ENCODE assay signal across 33 mouse cellular contexts in the genomic region with DNA sequence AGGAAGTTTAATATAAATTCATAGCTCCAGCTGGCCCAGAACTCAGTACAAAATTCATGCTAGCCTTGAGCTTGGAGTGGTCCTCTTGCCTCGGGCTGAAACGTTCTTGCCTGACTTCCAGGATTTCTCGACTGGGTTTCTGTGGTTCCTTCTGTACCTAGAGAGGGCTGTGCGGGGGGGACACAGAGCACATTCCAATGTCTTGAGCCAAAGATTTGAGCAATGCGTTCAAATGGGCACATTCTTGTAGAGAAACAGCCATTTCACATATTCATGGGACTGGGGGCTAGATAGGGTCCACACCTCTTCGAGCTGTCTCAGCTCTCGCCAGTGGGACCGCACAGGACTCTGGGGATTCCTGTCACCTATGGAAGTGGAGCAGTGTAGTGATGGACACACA. TPM values are rescaled to one million over a fixed set of nuclear protein-coding genes. Genes with fewer than 3 reads are reported as not detected.
"Had no signal": no experiment of that assay in that cellular context is flagged by ENCODE, and none has a peak within 500 bp of the region (broad histone marks: within the 10 kb centered on the region; RNA-seq: fewer than 3 reads in every experiment).

No protein-coding gene starts in this region.

- H3K4me1 ChIP-seq: heart, embryonic 13.5 days; heart, embryonic 15.5 days; hindbrain, embryonic 13.5 days; hindbrain, embryonic 15.5 days; kidney, embryonic 15.5 days; limb, embryonic 13.5 days; limb, embryonic 15.5 days had no signal

- H3K9me3 ChIP-seq: heart, embryonic 13.5 days; heart, embryonic 15.5 days; hindbrain, embryonic 13.5 days; hindbrain, embryonic 15.5 days; kidney, embryonic 15.5 days; limb, embryonic 13.5 days; limb, embryonic 15.5 days; liver, embryonic 13.5 days had no signal

- H3K4me2 ChIP-seq: heart, embryonic 11.5 days; heart, embryonic 13.5 days; heart, embryonic 15.5 days; hindbrain, embryonic 13.5 days; hindbrain, embryonic 15.5 days; kidney, embryonic 15.5 days; limb, embryonic 13.5 days; limb, embryonic 15.5 days; liver, embryonic 11.5 days; liver, embryonic 13.5 days had no signal

- H3K4me3 ChIP-seq: heart, adult 2 months; heart, embryonic 13.5 days; heart, embryonic 15.5 days; hindbrain, embryonic 13.5 days; hindbrain, embryonic 15.5 days; kidney, embryonic 15.5 days; limb, embryonic 13.5 days; limb, embryonic 15.5 days; liver, embryonic 13.5 days had no signal

- H3K27ac ChIP-seq: heart, adult 2 months; heart, embryonic 13.5 days; heart, embryonic 15.5 days; hindbrain, embryonic 13.5 days; hindbrain, embryonic 15.5 days; hindbrain, postnatal 0 days; kidney, embryonic 15.5 days; kidney, postnatal 0 days; limb, embryonic 13.5 days; limb, embryonic 15.5 days; liver, embryonic 13.5 days had no signal

- H3K9ac ChIP-seq: heart, embryonic 13.5 days; heart, embryonic 15.5 days; hindbrain, embryonic 13.5 days; hindbrain, embryonic 15.5 days; kidney, embryonic 15.5 days; limb, embryonic 13.5 days; limb, embryonic 15.5 days; liver, embryonic 13.5 days had no signal

- H3K27me3 ChIP-seq: heart, embryonic 13.5 days; heart, embryonic 15.5 days; hindbrain, embryonic 13.5 days; hindbrain, embryonic 15.5 days; kidney, embryonic 15.5 days; limb, embryonic 13.5 days; limb, embryonic 15.5 days; liver, embryonic 13.5 days had no signal

- DNase-seq: gastrocnemius, postnatal 14 days; gastrocnemius, postnatal 36 days; heart, adult 11 months; heart, adult 2 months; heart, postnatal 14 days; heart, postnatal 36 days; kidney, adult 11 months; kidney, adult 2 months; kidney, adult 9 months; kidney, postnatal 14 days; kidney, postnatal 36 days; layer of hippocampus, adult 9-11 months; layer of hippocampus, postnatal 36 days; left cerebral cortex, postnatal 4 days; liver, embryonic 13.5 days had no signal

- ATAC-seq: hindbrain, postnatal 0 days; intestine, embryonic 16.5 days had no signal

RNA-seq across cellular contexts. Expression of a gene that starts 2.0 kb away (rescaled TPM):
- polyA plus RNA-seq: gonadal fat pad, adult 2 months; heart, adult 2 months; heart, postnatal 0 days; hindbrain, postnatal 0 days; kidney, adult 2 months had no signal

RNA-seq across cellular contexts. Expression of a gene that starts 12.5 kb away (rescaled TPM):
- polyA plus RNA-seq: heart, adult 2 months; heart, postnatal 0 days; hindbrain, embryonic 11.5 days; hindbrain, embryonic 13.5 days; intestine, embryonic 14.5 days; limb, embryonic 11.5 days; limb, embryonic 13.5 days had no signal

RNA-seq across cellular contexts. Expression of a gene that starts 30.3 kb away (rescaled TPM):
- polyA plus RNA-seq: gonadal fat pad, adult 2 months; heart, adult 2 months; heart, embryonic 11.5 days; heart, embryonic 13.5 days; heart, embryonic 15.5 days; heart, postnatal 0 days; hindbrain, embryonic 11.5 days; hindbrain, embryonic 15.5 days; hindbrain, postnatal 0 days; intestine, embryonic 14.5 days; kidney, adult 2 months; kidney, embryonic 15.5 days; kidney, postnatal 0 days; large intestine, adult 2 months; liver, embryonic 13.5 days had no signal
